Mouse (Mus musculus) lung, postnatal 0 days (tissue): ENCODE data around the gene Trmt2a.

ENCODE experiments used
- CTCF ChIP-seq: IDR thresholded peaks from 2 replicates; pipeline ENCODE4 v1.5.1; 2016; ENCODE audit warnings: antibody characterized with exemption, mild to moderate bottlenecking
- EP300 ChIP-seq: IDR thresholded peaks from 2 replicates; pipeline ENCODE4 v1.6.1; 2016; ENCODE audit warnings: antibody characterized with exemption, mild to moderate bottlenecking, control low read depth

GRCm38 (mm10) chr16:18201620-18202019 lies 46.9 kb upstream of the Trmt2a start:
- no peak for TF ChIP-seq EP300
- no peak for TF ChIP-seq CTCF
